Mouse (Mus musculus): ENCODE measurements at regions not wholly inside any gene's neighbourhood (a gene's known extent, or its start where the extent isn't known, plus 50 kb on each side); places are given as distances from the start of the nearest gene placed in this dataset.

- no peaks in the 10 kb centered on the region for H3K79me2 ChIP-seq (replicated peaks; ENCODE audit: control insufficient read depth, extremely low read depth, insufficient read depth, poor library complexity, severe bottlenecking)
- H3K4me2 ChIP-seq (ENCODE audit: insufficient read depth, low read depth, poor library complexity, severe bottlenecking), result no peak overlapping the region
- no peaks in the 10 kb centered on the region for H3K9me3 ChIP-seq (replicated peaks; ENCODE audit: low read length)
- H3K9ac ChIP-seq (ENCODE audit: insufficient read depth, low read depth), result no peak overlapping the region
- H3K27me3 ChIP-seq (replicated peaks), result no peaks in the 10 kb centered on the region
- dilution Hi-C loops (cut with MboI; ENCODE audit: extremely low pct_ligation_motif_present, extremely low pct_unique_long_range_greater_than_20kb, low sequenced_read_pairs), result no loop called here
- no peaks in the 10 kb centered on the region for H3K36me3 ChIP-seq (replicated peaks in 1 of 2; ENCODE audit: control insufficient read depth in 1 of 2, insufficient read depth in 1 of 2, low read length in 1 of 2)
- no peak overlapping the region for H3K27ac ChIP-seq (ENCODE audit: insufficient read depth, low read depth)
- in situ Hi-C loops (cut with MboI; ENCODE audit: low pct_ligation_motif_present, low pct_unique_long_range_greater_than_20kb, low sequenced_read_pairs), result no loop called here
- H3K4me3 ChIP-seq (replicated peaks in 1 of 3; ENCODE audit: low read depth in 2 of 3, low read length in 2 of 3, poor library complexity in 1 of 3), result no peak overlapping the region
- H3K4me1 ChIP-seq (ENCODE audit: control insufficient read depth in 1 of 2, insufficient read depth in 2 of 2), result no peaks in the 10 kb centered on the region; a peak in 2 of 4 replicates
- DNase-seq (ENCODE audit: extremely low read depth), result peak; percentile 67
- no peak for TF ChIP-seq TCF12 (IDR thresholded peaks at IDR 0.05; ENCODE audit: low read depth, low read length)
- no peak for TF ChIP-seq KAT2A (IDR thresholded peaks at IDR 0.05; ENCODE audit: insufficient replicate concordance, low read length)
- TF ChIP-seq TBP (conservative IDR thresholded peaks at IDR 0.05; ENCODE audit: low read depth, low read length), result no peak
- no peak for TF ChIP-seq ZC3H11A (IDR thresholded peaks at IDR 0.05; ENCODE audit: low read depth, low read length)
- peak; percentile 54 for TF ChIP-seq SMC3 (IDR thresholded peaks at IDR 0.05; ENCODE audit: low read depth, low read length)
- no peak for TF ChIP-seq E2F4 (IDR thresholded peaks at IDR 0.05; ENCODE audit: insufficient replicate concordance, low read depth, low read length)
- 0 out of 2 replicates have a peak, but pooled peaks have one; percentile 32 for TF ChIP-seq BHLHE40 (IDR thresholded peaks at IDR 0.05; ENCODE audit: low read depth, low read length)
- TF ChIP-seq JUN (IDR thresholded peaks at IDR 0.05; ENCODE audit: insufficient read depth, low read depth, low read length), result peak; percentile 70
- no peak for TF ChIP-seq ZMIZ1 (IDR thresholded peaks at IDR 0.05; ENCODE audit: low read depth, low read length)
- peak; percentile 80 for TF ChIP-seq JUND (conservative IDR thresholded peaks at IDR 0.05; ENCODE audit: low read depth, low read length)
- TF ChIP-seq HCFC1 (IDR thresholded peaks at IDR 0.05; ENCODE audit: low read depth, low read length), result no peak
- no peak for TF ChIP-seq MXI1 (IDR thresholded peaks at IDR 0.05; ENCODE audit: low read depth, low read length)
- peak; percentile 84 for TF ChIP-seq EP300 (IDR thresholded peaks at IDR 0.05; ENCODE audit: low read length)
- TF ChIP-seq ELF1 (IDR thresholded peaks at IDR 0.05; ENCODE audit: low read depth, low read length), result no peak
- no peak for TF ChIP-seq CHD2 (IDR thresholded peaks at IDR 0.05; ENCODE audit: low read length)
- TF ChIP-seq POLR2AphosphoS2 (IDR thresholded peaks at IDR 0.05; ENCODE audit: low read depth, low read length), result no peak
- no peak for TF ChIP-seq MAZ (IDR thresholded peaks at IDR 0.05; ENCODE audit: low read depth, low read length)
- TF ChIP-seq IRF4 (IDR thresholded peaks at IDR 0.05; ENCODE audit: low read depth, low read length), result peak; percentile 75
- TF ChIP-seq ZNF384 (IDR thresholded peaks at IDR 0.05; ENCODE audit: low read depth, low read length), result no peak
- no peak for TF ChIP-seq POLR2A (IDR thresholded peaks at IDR 0.05; ENCODE audit: low read depth, low read length)
- no peak; the same call in 1 of the 2 replicates for TF ChIP-seq ETS1 (conservative IDR thresholded peaks at IDR 0.05; ENCODE audit: low read depth, low read length)
- no peak for TF ChIP-seq USF1 (IDR thresholded peaks at IDR 0.05; ENCODE audit: low read depth, low read length)
- no peak for TF ChIP-seq NELFE (IDR thresholded peaks at IDR 0.05; ENCODE audit: low read depth, low read length)
- peak; percentile 79 for TF ChIP-seq RAD21 (IDR thresholded peaks at IDR 0.05; ENCODE audit: low read depth, low read length)
- no peak for TF ChIP-seq UBTF (IDR thresholded peaks at IDR 0.05; ENCODE audit: low read depth, low read length)
- no peak for TF ChIP-seq SIN3A (IDR thresholded peaks at IDR 0.05; ENCODE audit: low read length)
- no peak for TF ChIP-seq GABPA (IDR thresholded peaks at IDR 0.05; ENCODE audit: insufficient replicate concordance, low read depth, low read length)
- peak; percentile 84; the same call in 1 of the 2 replicates for TF ChIP-seq MEF2A (IDR thresholded peaks at IDR 0.05; ENCODE audit: borderline replicate concordance, low read depth, low read length)
- TF ChIP-seq NRF1 (IDR thresholded peaks at IDR 0.05; ENCODE audit: low read depth, low read length), result no peak
- TF ChIP-seq CTCF (conservative IDR thresholded peaks at IDR 0.05 in 1 of 2, IDR thresholded peaks at IDR 0.05 in 1 of 2; ENCODE audit: low read depth in 2 of 2, low read length in 2 of 2), result peak; percentile 21 to 72; a peak in 3 of 4 replicates
Observed at GRCm38 (mm10) chr8:56682564-56682963, 131.7 kb downstream of the Fbxo8 start.
